Mouse (Mus musculus) testis, adult 2 months (tissue): Measurements from ENCODE around the gene Lrrc28. TPM values are rescaled to one million over a fixed set of nuclear protein-coding genes. Genes with fewer than 3 reads are reported as not detected.

Experiments used
- H3K27ac ChIP-seq: fragments of 200-500 bp; 2 replicates; pipeline ENCODE4 v1.5.1; 2012; ENCODE audit warnings: low read depth, low read length; ENCODE audit not compliant: control insufficient read depth, insufficient read depth
- H3K27me3 ChIP-seq: fragments of 200-500 bp; 2 replicates; pipeline ENCODE4 v1.6.1; 2012; ENCODE audit warnings: mild to moderate bottlenecking, low read length, moderate library complexity; ENCODE audit not compliant: control insufficient read depth, insufficient read depth
- H3K36me3 ChIP-seq: fragments of 200-500 bp; 2 replicates; pipeline ENCODE4 v1.6.1; 2012; ENCODE audit warnings: mild to moderate bottlenecking, low read length; ENCODE audit not compliant: control insufficient read depth, insufficient read depth
- H3K4me1 ChIP-seq: fragments of 200-500 bp; 2 replicates; pipeline ENCODE4 v1.6.1; 2012; ENCODE audit warnings: low read length; ENCODE audit not compliant: control insufficient read depth, insufficient read depth
- H3K4me3 ChIP-seq: fragments of 200-500 bp; 2 replicates; pipeline ENCODE4 v1.5.1; 2012; ENCODE audit warnings: low read depth, mild to moderate bottlenecking, low read length, moderate library complexity, mixed read lengths; ENCODE audit not compliant: control insufficient read depth
- CTCF ChIP-seq: fragments of 200-500 bp; IDR thresholded peaks from 2 replicates; pipeline ENCODE4 v1.5.1; 2012; ENCODE audit warnings: low read depth, mild to moderate bottlenecking, inconsistent platforms, low read length, moderate library complexity; ENCODE audit not compliant: control insufficient read depth, insufficient read depth, insufficient replicate concordance
- POLR2A ChIP-seq: fragments of 200-500 bp; IDR thresholded peaks from 2 replicates; pipeline ENCODE4 v1.6.1; 2012; ENCODE audit warnings: low read depth, mild to moderate bottlenecking, inconsistent platforms, low read length, moderate library complexity; ENCODE audit not compliant: control insufficient read depth
- polyA plus RNA-seq: library from polyadenylated mRNA; depleted of rRNA; stranded (reverse); fragments of >200 nt; gene quantifications from 2 replicates; pipeline ENCODE4 v1.2.3, GENCODE M21; 2012

The Lrrc28 gene
- polyA plus RNA-seq, 1 experiment: 565 TPM

DNA sequence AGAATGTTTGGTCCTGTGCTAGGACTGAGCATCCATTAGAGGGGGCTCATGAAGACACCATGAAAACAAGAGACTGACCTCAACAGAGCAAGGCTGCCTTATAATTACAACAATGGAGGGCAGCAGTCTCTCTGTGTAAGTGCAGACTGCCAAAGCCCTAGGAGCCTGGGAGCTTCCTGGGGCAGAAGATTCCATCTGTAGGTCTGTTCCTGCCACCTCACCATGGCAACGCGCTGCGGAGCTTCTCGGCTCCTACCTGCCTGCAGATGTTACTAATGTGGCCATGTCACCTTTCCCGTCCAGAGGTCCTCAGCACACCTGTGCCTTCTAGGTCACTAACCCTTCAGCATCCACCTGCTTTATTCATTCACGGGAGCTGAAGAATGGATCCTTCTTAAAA lies 52.4 kb downstream of the Lrrc28 start:
- Histone ChIP-seq H3K36me3 (no peaks in the 10 kb centered on the region), H3K4me1 (peaks cover 4% of the 10 kb centered on the region), H3K27ac (no peak overlapping the region), H3K27me3 (no peaks in the 10 kb centered on the region), H3K4me3 (no peak overlapping the region)
- TF ChIP-seq POLR2A (no peak), CTCF (no peak)

DNA sequence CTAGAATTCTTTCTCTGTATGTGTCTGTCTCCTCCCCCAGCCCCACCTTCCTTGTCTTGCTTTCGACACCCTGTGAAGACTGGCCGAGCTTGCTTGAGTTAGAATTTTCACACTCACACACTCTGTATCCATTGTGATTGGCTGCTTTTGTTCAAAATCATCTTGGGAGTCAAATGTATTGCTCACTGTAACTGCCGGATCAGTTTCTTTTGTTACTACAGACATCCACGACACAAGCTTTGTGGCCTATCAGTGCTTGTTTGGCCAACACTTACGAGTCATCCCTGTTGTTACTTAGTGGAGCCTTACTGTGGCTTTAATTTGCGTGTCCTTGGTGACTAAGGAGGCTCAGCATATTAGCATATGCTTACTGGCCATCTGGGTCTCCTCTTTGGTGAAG lies 56.3 kb downstream of the Lrrc28 start:
- H3K27me3 ChIP-seq: no peaks in the 10 kb centered on the region
- H3K27ac ChIP-seq: no peak overlapping the region
- H3K36me3 ChIP-seq: no peaks in the 10 kb centered on the region
- H3K4me3 ChIP-seq: no peak overlapping the region
- TF ChIP-seq POLR2A: no peak
- no peak for TF ChIP-seq CTCF
- peaks cover 4% of the 10 kb centered on the region for H3K4me1 ChIP-seq

DNA sequence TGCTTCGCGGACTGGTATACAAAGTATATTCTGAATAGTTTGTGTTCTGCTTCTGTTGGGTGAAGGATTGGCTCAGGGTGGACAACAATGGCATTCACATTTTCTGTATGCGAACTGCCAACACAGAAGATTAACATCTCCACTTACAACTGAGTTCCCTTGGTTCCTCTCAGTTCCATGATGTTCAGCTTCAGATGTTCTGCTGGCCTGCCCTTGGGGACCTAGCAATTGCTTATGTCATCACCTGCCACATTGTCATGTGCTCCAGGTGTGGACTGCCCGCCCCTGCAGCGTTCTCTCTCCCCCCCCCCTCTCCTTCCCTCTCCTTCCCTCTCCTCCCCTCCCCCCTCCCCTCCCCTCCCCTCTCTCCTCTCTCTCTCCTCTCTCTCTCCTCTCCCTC lies 58.6 kb downstream of the Lrrc28 start:
- no peaks in the 10 kb centered on the region for H3K36me3 ChIP-seq
- H3K27me3 ChIP-seq: no peaks in the 10 kb centered on the region
- no peaks in the 10 kb centered on the region for H3K4me1 ChIP-seq
- no peak overlapping the region for H3K4me3 ChIP-seq
- TF ChIP-seq POLR2A (no peak), CTCF (no peak)
- H3K27ac ChIP-seq: no peak overlapping the region

DNA sequence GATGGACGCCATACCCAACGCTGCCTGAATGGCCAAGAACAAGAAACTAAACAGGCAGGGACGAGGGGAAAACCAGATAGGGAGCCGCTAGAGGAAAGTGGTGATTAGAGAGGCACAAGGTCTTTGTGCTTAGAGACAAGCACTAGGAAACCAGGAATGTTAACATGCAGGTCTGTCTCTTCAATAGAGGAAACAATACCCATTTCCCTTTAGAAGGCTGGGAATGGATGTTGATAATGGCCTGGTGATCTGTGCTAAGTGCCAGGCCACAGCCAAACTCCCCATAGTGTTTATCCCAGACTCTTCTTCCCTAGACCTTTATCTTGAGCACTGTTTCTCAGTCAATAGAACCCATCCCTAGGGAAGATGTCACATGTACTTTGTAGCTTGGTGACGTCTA lies 61.2 kb downstream of the Lrrc28 start:
- Histone ChIP-seq H3K4me3 (no peak overlapping the region), H3K27me3 (no peaks in the 10 kb centered on the region), H3K4me1 (no peaks in the 10 kb centered on the region), H3K36me3 (no peaks in the 10 kb centered on the region), H3K27ac (no peak overlapping the region)
- TF ChIP-seq POLR2A: no peak
- no peak for TF ChIP-seq CTCF

DNA sequence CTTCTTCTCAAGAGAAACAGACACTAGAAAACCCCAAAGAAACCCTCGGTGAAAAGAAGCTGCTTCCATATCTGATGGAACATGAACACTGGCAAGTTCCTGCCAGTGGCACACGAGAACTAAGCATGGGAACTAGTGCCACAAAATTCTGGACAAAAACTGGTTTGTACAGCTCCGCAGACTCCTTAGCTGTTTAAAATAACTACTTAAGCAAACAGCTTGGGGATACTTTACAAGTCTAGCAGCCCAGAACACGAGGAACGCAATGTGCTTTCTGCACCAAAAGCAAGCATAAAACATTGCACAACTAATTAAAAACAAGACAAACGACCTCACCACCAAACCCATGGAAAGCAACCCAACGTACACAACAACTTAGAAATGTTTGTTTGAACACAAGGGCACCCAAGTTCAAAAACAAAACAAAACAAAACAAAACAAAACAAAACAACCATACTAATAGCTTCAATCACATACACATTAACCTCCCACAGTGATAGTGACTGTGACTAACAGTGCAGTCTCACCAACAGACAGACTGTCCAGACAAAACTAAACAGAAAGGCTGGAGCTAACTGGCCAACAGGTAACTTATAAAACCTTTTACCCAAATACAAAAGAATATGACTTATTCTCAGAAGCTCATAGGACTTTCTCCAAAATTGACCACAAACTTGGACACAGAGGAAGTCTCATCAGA lies 66.1 kb downstream of the Lrrc28 start:
- TF ChIP-seq CTCF (no peak), POLR2A (no peak)
- no peak overlapping the region for H3K27ac ChIP-seq
- no peaks in the 10 kb centered on the region for H3K36me3 ChIP-seq
- no peak overlapping the region for H3K4me3 ChIP-seq
- no peaks in the 10 kb centered on the region for H3K4me1 ChIP-seq
- no peaks in the 10 kb centered on the region for H3K27me3 ChIP-seq

DNA sequence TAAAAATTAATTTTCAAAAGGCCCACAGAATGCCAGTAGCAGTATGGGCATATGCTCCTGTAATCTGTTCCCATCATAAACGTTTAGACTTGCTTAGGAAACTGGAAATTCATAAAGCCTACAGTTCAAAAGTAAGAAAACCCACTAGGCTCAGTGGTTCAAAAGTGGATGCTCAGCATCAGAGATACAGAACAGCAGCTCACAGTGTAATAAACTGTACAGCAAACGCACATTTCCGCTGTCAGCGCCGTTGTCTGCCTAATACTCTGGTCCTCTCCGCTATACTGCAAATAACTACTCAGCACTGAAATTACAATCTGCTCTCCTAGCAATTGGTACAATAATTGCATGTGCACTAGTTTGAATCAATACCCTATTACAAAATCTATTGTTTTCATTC lies 67.0 kb downstream of the Lrrc28 start:
- no peak overlapping the region for H3K27ac ChIP-seq
- no peaks in the 10 kb centered on the region for H3K27me3 ChIP-seq
- no peaks in the 10 kb centered on the region for H3K36me3 ChIP-seq
- H3K4me3 ChIP-seq: no peak overlapping the region
- TF ChIP-seq POLR2A (no peak), CTCF (no peak)
- H3K4me1 ChIP-seq: no peaks in the 10 kb centered on the region

DNA sequence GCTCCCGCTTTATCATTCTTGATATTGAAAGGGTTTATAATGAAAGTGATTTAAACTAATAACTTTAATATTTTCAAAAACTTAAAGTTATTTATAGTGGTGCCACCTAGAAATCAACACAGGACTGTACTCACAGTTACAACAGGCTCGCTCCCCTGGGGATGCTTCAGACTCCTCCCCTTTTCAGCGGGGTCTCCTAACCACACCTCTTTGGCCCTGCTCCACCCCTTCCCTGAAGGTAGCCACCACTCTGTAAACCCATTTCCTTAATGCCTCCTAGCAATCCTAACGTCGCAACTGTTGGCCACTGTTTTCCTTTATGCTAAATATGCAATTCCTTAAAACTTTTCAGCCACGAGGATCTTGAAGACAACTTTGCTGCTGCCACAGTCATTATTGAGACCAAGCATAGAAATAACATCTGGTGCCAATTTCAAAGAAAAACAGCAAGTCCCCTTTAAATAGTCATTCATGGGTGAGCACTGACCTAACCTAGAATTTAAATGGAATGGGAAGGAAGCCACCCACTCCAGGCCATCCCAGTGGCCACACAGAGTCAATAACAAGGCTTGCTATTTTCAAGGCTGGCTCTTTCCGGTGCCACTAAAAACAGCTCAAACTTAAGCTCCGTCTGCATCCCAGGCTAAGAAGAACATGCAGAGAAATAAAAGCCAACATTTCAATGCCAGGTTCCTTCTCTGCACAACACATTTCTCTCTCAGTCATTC lies 78.4 kb downstream of the Lrrc28 start:
- no peak overlapping the region for H3K27ac ChIP-seq
- peaks cover 2% of the 10 kb centered on the region; the same call in 1 of the 2 replicates for H3K4me1 ChIP-seq
- no peaks in the 10 kb centered on the region for H3K27me3 ChIP-seq
- TF ChIP-seq CTCF (no peak), POLR2A (no peak)
- no peaks in the 10 kb centered on the region for H3K36me3 ChIP-seq
- no peak overlapping the region for H3K4me3 ChIP-seq

DNA sequence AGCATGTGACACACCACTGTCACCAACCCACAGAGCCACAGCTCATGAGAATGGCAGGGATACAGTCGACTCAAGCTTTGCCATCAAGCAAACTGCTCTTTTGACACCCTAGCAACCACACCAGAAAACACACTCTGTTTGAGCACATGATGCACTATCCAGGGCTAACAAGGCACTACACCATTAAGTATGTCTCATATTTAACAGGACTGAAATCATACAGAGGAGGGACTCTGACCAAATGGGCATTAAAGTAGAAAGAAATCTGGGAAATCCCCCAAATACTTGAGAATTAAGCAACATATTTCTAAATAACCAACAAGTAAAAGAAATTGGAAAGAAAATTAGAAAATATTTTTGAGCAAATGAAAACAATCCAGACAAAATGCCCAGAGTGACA lies 79.9 kb downstream of the Lrrc28 start:
- H3K36me3 ChIP-seq: no peaks in the 10 kb centered on the region
- H3K27ac ChIP-seq: no peak overlapping the region
- TF ChIP-seq POLR2A (no peak), CTCF (no peak)
- peaks cover 2% of the 10 kb centered on the region; the same call in 1 of the 2 replicates for H3K4me1 ChIP-seq
- H3K27me3 ChIP-seq: no peaks in the 10 kb centered on the region
- H3K4me3 ChIP-seq: no peak overlapping the region
